Mouse (Mus musculus): Measurements from ENCODE around the gene Ccl12. TPM values are rescaled to one million over a fixed set of nuclear protein-coding genes. Genes with fewer than 3 reads are reported as not detected.

Gene Ccl12
- not detected for total RNA-seq (2021)

- intact Hi-C loops (cut with DNase I): no loop called here
- no peak for DNase-seq (ENCODE audit: low spot score in 2 of 2)
Observed at GRCm38 (mm10) chr11:82101529-82101928, at the start of gene Ccl12. Ccl12 (plus strand) TSS chr11:82101845.

DNA sequence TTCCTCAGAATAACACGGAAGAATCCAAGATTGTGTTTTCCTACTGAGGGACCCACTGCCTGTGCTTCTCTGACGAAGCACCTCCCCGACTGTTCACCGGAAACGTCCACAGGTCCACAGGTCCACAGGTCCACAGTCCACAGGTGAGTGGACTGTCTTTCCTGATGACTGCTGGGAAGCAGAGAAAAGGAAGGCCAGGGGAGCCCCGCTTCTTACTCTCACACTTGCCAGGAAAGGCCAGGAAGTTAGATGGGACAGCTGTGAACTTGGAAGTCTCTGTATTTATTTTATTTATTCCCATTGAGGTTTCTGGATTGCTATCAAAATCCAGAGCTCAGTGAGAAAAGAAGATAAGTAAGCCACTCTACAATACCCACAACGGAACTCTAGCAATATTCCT, 47.8 kb upstream of the Ccl12 start:
- intact Hi-C loops (cut with DNase I): no loop called here
- DNase-seq (ENCODE audit: low spot score in 2 of 2): no peak

DNA sequence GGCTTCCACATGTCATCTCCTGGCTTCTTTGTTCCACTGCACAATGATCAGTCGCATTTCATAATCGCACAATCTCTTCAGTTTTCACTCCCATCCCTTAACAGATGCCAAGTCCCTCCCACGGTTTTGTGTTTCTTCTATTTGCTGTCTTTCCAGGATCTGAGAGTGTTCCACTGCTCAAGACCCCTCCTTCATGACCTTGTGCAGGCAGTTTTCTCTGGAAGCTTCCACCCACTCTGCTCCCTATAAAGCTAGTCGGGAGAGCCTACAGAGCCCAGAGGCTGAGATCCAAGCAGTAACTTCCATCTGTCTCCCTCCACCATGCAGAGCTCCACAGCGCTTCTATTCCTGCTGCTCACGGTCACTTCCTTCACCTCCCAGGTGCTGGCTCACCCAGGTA, 44.0 kb upstream of the Ccl12 start, which contains the start of gene Ccl11:
Gene Ccl11, plus strand, starts transcription at position 178 of the 400 bp plus-strand sequence.
- DNase-seq (ENCODE audit: low spot score in 2 of 2): peak; percentile 21 to 35

DNA sequence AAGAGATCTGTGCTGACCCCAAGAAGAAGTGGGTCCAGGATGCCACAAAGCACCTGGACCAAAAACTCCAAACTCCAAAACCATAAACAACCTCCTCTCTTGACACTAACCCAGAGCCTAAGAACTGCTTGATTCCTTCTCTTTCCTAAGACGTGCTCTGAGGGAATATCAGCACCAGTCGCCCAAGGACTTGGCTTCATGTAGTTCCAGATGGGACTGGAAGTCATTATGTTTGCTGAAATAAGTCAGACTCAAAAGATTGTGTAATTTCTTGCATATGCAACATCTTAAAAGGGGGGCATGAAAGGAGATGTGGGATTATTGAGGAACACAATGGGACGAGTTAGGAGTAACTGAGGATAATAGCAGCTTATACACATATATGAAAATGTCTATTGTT, 39.4 kb upstream of the Ccl12 start:
- intact Hi-C loops (cut with DNase I): no loop called here
- no peak for DNase-seq (ENCODE audit: low spot score in 2 of 2)

More for the DNA sequence above, 44.0 kb upstream of the Ccl12 start, which contains the start of gene Ccl11:
- intact Hi-C loops (cut with DNase I): no loop called here

GRCm38 (mm10) chr11:82063454-82063853, 38.2 kb upstream of the Ccl12 start:
- intact Hi-C loops (cut with DNase I): no loop called here
- DNase-seq (ENCODE audit: low spot score in 2 of 2): no peak

- intact Hi-C loops (cut with DNase I): no loop called here
- DNase-seq (ENCODE audit: low spot score in 2 of 2): no peak
Observed at GRCm38 (mm10) chr11:82066953-82067571, 34.6 kb upstream of the Ccl12 start.

DNA sequence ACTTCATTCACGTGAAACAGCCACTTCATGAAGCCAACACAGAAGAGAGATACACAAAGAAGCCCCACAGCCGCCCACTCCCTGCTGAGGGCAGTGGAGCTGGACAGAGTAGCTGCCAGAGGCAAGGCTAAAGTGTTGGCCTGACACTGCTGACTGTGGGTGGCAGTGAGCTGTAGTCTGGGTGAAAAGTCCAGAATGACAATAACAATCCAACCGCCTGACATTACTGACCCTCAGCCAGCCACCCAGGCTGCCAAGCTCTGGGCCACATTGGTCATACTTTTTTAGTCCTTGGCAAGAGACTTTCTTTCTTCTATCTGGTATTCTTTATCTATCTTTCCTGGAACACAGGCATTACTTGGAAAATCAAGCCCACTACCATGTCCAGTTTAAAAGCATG, 30.6 kb upstream of the Ccl12 start:
- intact Hi-C loops (cut with DNase I): no loop called here
- no peak for DNase-seq (ENCODE audit: low spot score in 2 of 2)

- intact Hi-C loops (cut with DNase I): no loop called here
- DNase-seq (ENCODE audit: low spot score in 2 of 2): no peak
Observed at GRCm38 (mm10) chr11:82072374-82072773, 29.3 kb upstream of the Ccl12 start.

DNA sequence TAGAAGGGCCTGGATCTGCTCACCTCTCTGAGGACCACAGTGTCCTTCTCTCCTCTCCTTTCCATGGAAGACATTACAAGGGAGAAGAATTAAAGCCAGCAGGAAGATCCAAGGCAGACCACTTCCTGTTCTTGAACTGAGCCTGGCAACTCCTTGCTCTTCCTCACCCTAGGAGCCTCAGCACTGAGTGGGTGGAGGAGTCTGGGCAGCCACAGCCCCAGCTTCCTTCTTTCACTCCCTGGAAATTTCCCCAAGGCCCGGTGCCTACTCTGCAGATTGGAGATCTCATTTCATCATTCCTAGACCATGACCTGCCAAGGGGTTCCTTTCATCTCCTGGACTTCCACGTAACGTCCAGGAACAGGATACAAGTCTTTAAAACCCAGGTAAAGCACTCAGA, 28.7 kb upstream of the Ccl12 start:
- intact Hi-C loops (cut with DNase I): no loop called here
- no peak for DNase-seq (ENCODE audit: low spot score in 2 of 2)

- intact Hi-C loops (cut with DNase I): no loop called here
- no peak for DNase-seq (ENCODE audit: low spot score in 2 of 2)
Observed at GRCm38 (mm10) chr11:82073686-82074085, 28.0 kb upstream of the Ccl12 start.

DNA sequence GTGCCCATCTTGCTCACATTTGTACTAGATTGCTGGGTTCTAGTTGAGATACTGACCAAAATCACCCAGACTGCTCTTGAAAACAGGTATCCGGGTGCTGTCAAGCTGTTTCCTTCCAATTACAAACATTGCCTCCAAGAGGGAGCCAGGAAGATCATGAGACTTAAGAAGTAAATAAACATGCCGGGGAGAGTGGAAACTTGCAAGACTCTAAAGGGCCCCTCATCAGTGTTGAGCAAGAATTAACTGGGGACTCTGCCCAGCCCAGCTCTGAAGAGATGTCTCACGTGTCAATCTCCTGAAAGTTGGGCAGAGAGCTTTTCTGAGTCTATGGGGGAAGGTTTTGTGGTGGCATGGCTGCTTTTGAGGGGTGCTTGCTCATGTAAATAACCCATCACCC, 24.6 kb upstream of the Ccl12 start:
- intact Hi-C loops (cut with DNase I): no loop called here
- DNase-seq (ENCODE audit: low spot score in 2 of 2): no peak

- intact Hi-C loops (cut with DNase I): no loop called here
Observed at GRCm38 (mm10) chr11:82078136-82078730, 23.4 kb upstream of the Ccl12 start.

GRCm38 (mm10) chr11:82080865-82081264, 20.8 kb upstream of the Ccl12 start:
- intact Hi-C loops (cut with DNase I): loop anchor here (5.0 kb wide), 1 partner anchor 79 kb away; no protein-coding TSS in a partner anchor
- DNase-seq (ENCODE audit: low spot score in 2 of 2): no peak

More at GRCm38 (mm10) chr11:82078136-82078730, 23.4 kb upstream of the Ccl12 start:
- DNase-seq (ENCODE audit: low spot score in 2 of 2): no peak

- DNase-seq (ENCODE audit: low spot score in 2 of 2): no peak
- intact Hi-C loops (cut with DNase I): loop anchor here (5.0 kb wide), 1 partner anchor 82 kb away; no protein-coding TSS in a partner anchor
Observed at GRCm38 (mm10) chr11:82084360-82084759, 17.3 kb upstream of the Ccl12 start.

DNA sequence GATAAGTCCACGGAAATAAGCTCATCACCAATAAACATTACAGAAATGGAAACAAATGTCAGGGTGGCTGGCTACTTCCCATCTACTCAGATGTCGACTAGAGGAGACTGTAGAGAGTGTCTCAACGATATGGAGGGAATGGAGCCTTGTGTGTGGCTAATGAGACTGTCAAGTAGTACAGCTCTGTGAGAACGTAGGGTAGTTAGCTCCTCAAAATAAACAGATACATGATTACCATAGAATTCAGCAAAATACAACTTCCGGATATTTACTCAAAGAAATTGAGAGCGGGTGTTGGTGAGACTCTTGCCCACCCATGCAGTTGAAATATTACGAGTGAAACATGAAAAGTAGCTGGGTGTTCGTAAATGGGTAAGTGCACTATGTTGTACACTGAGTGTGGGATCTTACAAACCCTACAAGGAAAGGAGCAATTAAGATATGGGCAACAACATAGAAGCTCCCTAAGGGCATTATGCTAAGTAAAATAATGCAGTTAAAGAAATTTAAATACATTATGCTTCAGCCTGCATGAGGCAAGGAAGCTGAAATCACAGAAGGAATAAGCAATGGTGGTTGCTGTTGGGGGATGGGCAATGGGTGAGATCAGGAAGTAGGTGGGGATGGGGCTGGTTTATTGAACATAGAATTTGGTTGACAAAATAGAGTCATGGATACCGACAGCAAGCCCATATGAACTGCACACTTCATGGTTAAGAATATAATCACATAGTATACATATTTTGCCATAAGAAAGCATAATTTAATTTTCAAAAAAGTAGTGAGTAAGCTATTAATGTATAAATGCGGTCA, 1.9 kb upstream of the Ccl12 start:
- intact Hi-C loops (cut with DNase I): no loop called here
- no peak for DNase-seq (ENCODE audit: low spot score in 2 of 2)

DNA sequence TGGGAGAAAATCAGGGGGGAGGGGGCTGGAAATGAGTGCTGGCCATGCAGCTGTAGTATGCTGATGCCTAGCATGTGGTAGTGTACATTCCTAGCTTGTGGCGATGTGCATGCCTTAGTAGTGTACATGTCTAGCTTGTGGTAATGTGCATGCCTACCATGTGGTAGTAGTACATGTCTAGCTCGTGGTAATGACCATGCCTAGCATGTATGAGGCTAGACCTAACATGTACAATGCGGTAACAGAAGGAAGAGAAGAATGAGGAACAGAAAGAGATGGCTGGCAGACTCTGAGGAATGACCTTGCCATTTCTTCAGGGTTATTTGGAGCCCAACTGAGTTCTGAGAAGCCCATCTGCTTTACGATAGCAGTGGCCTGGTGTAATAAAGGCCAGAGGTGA, 558 bp upstream of the Ccl12 start:
- intact Hi-C loops (cut with DNase I): no loop called here
- DNase-seq (ENCODE audit: low spot score in 2 of 2): no peak

GRCm38 (mm10) chr11:82109611-82110010, 8.0 kb downstream of the Ccl12 start:
- intact Hi-C loops (cut with DNase I): no loop called here
- DNase-seq (ENCODE audit: low spot score in 2 of 2): no peak

- no peak for DNase-seq (ENCODE audit: low spot score in 2 of 2)
- intact Hi-C loops (cut with DNase I): no loop called here
Observed at GRCm38 (mm10) chr11:82110372-82111248, 9.0 kb downstream of the Ccl12 start.

DNA sequence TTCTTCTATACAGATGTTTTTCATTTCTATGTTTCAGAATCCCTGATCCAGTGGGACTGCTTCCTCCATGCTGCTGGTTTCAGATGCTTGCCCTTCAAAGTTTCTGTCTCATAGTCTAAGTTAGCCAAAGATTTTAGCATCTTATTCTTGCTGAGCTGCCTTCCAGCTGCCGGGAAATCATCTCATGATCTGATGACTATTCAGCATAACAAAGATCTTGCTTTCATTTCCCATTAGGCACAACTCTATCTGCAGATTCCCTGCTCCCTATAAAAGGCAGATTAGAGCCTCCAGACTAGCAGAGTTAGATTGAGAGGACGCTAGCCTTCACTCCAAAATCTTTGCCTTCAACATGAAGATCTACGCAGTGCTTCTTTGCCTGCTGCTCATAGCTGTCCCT, 13.2 kb downstream of the Ccl12 start, which contains the start of gene Ccl8:
Gene Ccl8, plus strand, starts transcription at position 301 of the 400 bp plus-strand sequence.
- no peak for DNase-seq (ENCODE audit: low spot score in 2 of 2)
- intact Hi-C loops (cut with DNase I): no loop called here

- no peak for DNase-seq (ENCODE audit: low spot score in 2 of 2)
- intact Hi-C loops (cut with DNase I): no loop called here
Observed at GRCm38 (mm10) chr11:82116041-82116440, 14.4 kb downstream of the Ccl12 start.
